Mouse (Mus musculus) thymus, adult 18-20 months (tissue): ENCODE data around the gene Cdc42bpb.

ENCODE experiments used
- DNase-seq, 2 experiments: peaks; one replicate each; pipeline ENCODE4 v3.0.0; 2022; ENCODE audit warnings: mixed read lengths in 2 of 2

The Cdc42bpb gene

DNA sequence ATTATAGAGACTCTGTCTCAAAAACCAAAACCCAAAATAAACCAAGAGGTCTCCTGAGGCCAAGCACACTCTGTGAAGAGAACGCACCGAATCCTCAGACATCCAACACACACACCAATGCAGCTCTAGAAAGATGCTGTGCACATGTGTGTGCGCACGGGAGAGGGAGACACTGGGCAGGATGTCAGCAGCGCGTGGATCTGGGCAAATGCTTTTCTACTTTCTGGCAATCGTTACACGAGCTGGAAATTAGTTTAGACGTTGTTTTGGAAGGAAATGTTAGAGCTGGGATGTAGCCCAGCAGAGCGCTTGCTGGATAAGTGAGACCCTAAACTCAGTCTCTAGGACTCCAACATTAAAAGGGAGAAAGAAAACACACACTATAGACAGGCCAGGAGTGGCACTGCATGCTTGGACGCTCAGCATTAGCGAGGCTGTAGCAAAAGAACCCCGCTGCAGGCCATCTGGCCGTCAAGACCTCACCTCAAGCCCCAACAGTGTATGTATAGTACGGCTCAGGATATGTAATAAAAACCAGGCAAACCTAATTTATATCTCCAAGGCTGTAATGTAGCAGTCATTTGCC, 44.4 kb downstream of the Cdc42bpb start:
- DNase-seq: no peak

DNA sequence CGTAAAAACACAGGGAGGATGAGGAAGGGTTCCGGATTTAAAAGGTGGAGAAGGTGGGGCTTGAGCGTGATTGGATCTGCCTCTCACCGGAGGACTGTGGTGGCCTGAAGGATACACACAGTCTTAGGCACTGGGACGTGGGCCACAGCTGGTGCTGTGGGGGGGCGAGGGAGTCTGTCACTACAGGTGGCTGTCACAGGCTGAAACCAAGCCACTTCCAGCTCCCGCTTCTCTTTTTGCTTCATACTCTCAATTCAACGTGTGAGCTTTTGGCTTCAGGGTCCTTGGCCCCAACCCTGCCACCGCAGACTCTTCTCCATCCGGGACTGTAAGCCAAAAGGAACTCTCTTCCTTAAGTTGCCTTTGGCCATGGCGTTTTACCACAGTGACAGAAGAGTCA, 45.1 kb downstream of the Cdc42bpb start:
- DNase-seq: no peak

DNA sequence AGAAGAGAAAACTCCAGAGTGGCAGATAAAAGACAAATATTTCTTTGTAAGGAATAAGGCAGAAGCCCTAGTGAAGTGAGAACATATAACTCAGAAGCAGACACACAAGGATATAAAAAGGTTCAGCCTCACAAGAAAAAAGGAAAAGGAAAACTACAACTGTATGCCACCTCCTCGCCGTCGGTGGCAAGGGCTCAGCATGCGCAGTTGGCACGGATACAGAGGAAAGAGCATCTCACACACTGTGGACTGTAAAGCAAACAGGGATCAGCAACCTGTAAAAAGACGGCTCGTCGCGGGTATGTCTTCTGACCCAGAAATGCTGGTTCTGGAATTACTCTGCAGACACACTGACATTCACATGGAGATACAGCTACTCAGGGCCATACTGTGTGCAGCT, 45.9 kb downstream of the Cdc42bpb start:
- no peak for DNase-seq

DNA sequence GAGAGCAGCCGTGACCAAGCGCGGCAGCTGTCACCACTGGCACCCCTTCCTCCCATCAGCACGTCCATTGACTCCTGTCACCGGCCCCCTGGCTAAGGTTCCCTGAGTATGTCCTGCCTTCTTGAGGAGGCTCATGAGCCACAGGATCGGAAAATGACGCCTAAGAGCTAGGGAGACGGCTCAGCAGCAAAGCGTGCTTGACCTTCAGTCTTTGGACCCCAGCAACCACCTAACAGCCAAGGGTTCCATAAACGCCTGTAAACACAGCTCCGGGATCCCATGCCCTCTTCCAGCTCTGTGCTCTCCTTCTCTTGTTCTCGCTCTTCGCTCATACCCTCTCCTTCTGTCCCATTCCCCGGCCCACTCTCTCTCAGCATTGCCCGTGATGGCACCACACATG, 48.2 kb downstream of the Cdc42bpb start:
- no peak for DNase-seq

DNA sequence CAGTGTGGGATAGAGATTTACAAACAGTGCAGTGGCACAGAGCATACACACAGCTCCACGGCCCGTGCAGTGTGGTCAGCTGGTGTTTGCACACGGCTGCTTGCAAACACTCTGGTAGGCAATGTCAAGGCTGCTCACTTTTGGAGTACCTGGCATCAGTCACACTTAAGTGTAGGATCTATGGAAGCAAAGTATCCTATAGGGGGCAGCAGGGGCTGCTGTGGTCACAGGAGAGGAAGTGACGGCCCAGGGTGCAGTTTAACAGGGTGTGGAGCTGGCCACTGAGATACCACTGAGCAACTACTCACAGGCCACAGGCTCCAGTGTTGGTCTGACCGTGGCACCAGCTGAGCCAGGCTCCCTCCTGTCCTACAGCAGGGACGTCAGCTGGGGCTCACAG, 49.2 kb downstream of the Cdc42bpb start:
- no peak for DNase-seq

DNA sequence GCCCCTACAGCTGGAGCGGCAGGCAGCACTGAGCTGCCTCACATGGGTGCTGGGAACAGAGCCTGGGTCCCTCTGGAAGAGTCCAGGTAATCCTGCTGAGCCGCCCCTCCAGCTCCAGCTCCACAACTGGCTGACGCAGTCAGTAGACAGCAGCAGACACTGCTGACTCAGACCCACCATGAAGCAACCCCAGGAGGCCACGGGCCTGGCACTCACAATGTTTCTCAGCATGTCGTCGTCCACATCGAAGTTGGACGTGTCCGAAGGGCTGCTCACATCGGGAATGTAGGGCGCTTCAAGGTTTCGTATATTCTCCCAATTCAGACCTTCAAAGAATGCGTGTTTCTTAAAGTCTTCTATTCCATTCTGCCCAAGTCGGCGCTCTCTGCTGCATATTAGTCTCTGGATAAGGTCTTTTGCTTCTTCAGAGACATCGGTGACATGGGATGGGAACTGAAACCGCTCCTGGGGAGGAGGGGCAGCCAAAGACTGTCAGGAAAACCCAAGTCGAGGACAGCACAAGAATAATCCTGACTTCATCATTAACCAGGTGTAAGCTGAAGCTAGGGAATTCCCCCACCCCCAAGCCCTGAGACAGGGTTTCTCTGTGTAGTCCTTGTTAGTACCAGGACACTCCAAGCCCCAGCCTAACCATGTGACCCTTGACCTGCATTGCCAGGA, 51.6 kb downstream of the Cdc42bpb start:
- DNase-seq: no peak

DNA sequence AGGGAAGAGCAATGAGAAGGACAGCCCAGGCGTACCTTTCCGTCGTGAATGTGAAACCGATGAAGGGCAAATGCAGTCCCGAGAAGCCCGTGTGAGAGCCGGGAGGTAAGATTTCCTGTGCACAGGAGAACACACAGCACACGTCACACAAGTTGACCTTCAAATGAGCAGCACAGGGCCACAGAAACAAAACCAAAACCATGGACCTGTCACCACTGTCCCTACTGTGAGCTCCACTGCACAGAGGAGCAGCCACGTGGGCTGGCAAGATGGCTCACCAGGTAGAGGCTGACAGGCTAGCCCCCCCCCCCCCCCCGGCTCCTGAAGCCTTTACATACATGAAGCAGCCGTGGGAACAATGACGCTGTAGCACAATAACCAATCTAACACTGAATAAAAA, 52.6 kb downstream of the Cdc42bpb start:
- no peak for DNase-seq

DNA sequence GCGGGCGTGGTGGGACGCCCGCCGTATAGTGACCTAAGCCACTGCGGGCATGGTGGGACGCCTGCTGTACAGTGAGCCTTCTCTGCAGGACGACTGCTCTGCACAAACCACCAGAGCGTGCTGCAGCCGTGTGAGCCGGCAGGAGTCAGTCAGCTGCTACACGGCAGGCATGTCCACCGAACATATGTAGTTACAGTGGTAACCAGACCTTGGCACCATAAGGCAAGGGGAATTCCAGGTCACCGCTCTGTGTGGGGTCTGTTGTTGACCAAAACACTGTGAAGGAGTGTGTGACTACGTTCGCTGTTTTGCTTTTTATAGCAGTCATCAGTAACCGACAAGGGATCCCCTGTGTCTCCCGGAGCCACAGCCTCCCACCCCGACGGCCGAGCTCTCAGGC, 53.0 kb downstream of the Cdc42bpb start:
- no peak for DNase-seq

DNA sequence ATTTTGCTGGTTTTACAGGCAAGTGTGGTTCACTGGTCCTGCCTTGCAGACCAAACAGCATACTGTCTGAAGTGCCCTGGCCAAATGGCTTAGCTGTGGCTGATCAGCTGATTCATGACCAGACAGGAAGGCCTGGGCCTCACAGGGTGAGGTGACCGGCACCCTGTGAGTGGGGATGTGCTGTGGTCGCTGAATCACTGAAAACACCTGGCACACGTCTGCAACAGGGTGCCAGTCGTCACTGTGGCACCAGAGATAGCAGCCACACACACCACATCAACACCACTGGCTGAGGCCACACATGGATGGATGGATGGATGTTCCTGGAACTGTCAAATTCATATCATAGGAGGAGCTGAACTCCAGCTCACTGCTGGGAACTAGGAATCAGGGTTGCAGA, 54.1 kb downstream of the Cdc42bpb start:
- no peak for DNase-seq

DNA sequence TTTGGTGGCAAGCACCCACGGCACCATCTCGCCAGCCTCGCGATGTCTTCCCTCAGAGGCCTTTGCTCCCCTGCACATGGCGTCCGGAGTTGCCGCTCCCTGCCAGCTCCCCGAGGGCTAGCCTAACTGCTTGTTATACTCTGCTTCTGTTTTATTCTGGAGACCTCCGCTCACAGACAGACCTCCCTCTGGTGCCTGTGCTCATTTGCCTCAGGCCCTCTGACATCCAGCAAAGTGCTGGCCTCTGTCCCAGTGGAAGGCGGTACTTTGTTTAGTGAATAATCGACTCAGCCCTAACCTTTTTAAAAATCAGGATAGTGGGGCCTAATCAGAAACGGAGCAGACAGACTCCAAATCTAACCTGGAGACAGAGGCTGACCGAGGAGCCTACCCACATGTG, 55.7 kb downstream of the Cdc42bpb start:
- no peak for DNase-seq

DNA sequence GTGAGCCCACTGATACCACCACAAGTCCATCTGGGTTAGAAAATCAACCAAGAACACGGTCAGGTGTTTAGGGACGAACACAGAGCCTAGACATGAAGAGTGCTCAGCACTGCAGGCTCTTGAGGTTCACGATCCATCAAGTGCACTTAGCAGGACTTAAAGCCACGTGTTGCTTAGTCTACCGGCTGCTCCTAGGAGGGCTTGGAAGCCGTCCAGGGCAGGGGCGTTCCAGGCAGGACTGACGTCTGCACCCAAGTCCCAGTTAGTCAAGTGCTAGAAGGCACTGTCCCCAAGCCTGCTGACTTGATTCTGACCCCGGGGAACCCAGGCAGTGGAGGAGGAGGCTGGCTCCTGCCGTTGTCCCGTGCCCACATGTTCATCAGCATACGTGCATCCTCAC, 57.0 kb downstream of the Cdc42bpb start:
- no peak for DNase-seq

DNA sequence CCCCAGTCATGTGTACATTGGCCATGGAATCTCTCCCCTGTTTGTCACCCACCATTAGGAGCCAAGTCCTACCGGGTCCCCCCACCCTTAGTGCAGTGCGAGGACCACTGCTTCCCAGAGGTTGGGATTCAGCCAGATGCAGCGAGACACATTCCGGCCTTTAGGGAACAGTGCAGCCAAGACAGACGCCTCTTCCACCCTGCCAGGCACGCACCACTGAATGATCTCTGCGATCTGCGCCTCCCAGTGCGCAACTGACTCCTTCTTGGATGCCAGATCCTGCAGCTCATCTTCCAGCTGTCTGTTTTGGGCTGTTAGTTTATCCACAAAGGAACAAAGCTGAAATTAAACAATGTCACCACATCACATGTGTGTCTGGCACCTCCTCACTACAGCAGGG, 59.8 kb downstream of the Cdc42bpb start:
- no peak for DNase-seq

DNA sequence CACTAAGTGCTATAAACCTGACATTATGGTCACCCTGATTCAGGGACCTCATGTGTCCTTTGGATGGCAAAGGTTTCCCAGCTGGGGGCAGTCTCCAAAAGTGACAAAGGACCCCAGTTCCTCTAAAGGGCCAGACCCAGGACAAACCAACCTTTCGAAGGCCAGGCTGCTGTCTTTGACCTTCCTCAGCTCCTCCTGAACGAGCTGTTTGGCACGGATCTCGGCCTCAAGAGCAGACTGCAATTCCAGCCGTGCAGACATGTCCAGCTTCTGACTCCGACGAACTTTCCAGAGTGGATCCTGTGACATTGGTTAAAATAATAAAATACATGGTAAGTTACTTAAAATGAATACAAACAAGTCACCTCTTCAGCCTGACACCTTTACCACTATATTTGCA, 63.2 kb downstream of the Cdc42bpb start:
- no peak for DNase-seq

DNA sequence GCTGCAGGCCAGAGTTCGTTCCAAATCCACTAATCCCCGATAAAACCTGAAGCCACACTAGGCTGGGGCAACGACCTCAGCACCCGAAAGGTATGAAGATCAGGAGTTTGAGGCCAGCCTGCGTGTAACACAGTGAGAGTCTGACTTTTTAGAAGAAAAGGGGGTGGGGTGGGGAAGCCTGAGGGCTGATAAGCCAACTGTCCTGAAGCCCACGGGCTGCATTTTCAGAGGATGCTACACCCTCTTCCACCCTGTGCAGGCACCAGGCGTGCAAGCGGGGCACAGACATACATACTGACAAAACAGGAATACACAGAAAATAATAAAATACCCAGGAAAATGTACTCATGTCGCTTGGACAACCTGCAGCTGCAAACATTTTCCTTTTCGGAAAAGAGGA, 65.7 kb downstream of the Cdc42bpb start:
- DNase-seq: no peak

DNA sequence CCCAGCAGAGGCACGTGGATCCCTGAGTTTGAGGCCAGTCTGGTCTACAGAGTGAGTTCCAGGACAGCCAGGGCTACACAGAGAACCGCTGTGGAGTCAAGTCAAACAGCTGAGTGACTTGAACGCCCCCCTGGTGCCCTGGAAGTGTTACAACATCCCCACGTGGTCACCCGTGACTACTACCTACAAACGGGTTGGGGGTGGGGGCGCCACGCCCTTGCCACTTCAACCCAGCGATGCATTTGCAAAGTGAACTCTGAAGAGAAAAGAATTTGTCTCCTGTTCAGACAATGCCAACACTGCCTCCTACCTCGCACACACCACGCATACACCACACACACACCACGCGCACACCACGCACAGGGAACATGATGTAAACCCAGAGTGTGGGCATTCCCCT, 67.6 kb downstream of the Cdc42bpb start:
- no peak for DNase-seq

DNA sequence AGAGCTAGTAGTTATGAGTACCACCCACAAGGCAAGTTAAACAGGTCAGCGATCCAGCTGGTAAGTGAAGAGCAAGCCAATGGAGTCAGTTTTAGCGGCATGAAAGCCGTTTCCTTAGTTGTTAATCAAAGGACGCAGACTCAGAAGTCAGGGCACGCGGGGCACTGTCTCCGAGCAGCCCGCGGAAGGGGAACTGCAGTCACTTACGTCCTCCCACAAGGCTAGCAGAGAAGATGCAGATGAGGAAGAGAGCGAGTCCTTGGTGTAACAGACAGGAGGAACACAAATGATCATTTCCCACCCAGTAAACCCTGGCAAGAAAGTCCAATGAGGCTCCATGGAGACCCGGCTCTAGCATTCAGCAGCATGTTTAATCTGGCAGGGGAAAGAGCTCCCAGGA, 68.3 kb downstream of the Cdc42bpb start:
- DNase-seq: no peak

DNA sequence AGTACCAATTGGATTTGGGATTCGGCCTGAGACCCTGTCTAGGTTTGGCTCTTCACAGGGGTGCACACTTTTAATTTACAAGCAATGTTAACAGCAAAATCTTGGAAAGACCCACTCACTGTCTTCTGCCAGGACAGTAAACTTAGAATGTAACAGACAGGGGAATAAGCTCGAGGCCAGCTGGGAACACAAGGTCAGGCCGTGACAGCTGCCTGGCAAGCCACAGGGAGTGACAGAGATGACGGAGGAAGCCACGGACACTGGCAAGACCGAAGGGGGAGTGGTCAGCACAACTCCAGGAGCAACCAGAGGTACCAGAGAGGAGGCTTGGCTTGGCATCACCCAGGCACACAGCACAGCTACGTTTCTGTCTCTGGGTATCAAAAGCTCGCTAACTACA, 70.7 kb downstream of the Cdc42bpb start:
- DNase-seq: no peak

DNA sequence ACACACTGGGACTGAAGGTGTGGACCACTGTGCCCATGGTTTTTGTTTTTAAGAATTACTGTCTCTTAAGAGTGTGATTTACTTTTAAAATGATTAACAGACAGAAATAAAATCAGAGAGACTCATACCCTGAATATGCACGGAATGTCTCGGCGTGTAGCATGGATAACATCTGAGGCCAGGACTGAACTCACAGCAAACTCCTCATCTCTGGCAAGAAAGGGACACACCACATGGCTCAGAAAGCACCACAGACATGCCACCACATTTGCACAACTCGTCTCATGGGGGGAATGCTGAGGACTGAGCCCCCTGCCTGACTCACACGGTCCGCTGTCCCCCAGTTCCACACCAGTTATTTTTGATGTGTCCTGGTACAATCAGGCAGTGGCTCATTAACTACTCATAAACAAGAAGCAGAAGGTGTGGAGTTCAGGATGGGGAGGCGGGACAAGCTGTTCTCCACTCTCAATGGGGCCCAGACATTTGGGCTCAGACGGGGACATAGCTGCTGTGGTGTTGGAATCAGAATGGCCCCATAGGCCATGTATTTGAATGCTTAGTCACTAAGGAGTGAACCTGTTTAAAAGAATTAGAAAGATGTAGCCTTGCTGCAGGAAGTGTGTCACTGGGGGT, 73.7 kb downstream of the Cdc42bpb start:
- no peak for DNase-seq

DNA sequence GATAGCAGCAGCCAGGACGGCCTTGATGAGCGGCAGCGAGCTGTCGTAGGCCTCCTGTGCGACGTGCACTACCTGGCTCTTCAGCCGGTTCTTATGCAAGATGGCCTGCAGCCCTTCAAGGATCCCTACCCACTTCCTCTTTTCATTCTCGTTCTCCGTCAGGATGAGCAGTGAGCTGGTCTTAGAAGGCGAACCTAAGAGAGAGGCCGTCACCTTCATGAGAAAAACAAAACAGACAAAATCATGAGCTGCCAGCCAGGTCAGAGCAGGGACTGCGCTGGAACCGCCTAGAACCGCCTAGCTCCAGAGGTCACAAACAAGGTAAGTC, 75.5 kb downstream of the Cdc42bpb start:
- DNase-seq: no peak

DNA sequence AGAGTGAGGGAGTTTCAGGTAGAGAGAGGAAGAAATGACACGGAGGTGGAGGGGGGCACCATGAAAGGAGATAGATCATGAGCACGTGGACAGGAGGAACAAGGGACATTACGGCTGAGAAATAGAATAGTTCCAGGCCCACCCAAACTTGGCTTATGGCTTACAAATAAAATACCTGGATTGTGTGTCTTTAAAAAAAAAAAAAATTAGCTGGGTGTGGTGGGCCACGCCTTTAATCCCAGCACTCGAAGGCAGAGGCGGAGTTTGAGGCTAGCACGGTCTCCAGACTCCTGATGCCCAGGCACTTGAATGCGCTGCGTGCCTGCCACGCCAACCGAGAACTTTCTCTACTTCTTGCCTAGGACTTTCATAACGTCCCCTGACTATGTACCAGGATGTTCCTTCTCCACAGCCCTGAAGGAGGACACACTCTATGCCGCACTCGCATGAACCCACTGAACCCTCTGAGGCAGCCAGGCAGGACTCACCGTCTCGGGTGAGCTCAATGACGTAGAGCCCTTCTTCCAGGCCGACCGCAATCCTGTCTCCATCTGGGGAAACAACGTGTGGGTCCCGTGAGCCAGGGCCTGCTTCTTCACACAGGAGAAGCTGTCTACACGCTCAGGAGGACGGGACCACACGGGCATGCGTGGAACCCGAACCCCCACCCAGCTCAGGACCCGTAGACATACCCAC, 76.0 kb downstream of the Cdc42bpb start:
- no peak for DNase-seq

DNA sequence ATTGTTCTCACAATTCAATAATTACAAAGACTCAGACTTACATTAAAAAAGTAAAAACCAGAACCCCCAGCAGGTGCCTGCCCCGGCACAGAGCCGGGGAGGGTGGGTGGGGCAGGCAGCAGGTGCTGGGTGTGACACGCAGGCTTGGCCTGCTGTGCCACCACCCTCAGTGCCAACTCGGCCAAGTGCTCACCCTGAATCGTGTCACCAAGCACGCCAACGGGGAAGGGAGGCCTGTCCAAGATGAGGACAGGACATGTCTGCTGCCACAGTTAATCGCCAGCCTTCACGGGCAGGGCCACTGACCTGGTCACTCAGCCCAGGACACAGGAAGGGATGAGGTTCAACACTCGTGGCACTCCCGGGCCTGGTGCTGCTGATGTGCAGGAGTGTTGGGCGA, 84.5 kb downstream of the Cdc42bpb start:
- DNase-seq: no peak

DNA sequence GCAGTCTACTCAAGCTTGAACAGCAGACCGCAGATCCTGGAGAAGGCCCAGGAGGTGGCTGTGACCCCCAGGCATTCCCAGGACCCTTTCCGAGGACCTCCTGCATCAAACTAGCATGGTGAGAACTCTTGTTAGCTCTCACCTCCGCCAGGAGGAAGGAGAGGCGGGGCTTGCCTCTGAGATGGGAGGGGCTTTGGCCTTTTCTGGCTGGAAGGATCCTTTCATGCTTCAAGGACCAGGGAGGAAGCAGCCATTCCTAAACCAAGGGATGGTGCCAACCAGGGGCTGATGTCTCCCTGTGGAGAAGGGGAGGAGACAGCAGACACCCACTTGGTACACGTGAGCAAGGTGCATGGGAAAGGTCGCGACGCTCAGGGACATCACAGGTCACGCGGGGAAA, 93.0 kb downstream of the Cdc42bpb start:
- DNase-seq: no peak

DNA sequence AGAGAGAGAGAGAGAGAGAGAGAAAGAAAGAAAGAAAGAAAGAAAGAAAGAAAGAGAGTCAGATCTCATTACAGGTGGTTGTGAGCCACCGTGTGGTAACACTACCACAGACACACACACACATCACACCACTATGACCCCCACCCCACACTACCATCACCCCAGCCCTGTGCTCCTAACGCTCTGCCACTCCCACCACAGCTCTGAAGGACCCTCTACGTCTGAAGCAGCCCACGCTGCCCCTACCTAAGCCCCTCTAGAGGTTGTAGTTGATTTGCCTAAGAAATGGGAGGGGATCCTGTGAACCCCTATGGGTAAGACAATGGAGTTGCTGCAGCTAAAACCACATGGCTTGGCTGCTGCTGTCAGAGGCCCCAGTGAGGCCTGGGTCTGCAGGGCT, 93.9 kb downstream of the Cdc42bpb start:
- DNase-seq: no peak

DNA sequence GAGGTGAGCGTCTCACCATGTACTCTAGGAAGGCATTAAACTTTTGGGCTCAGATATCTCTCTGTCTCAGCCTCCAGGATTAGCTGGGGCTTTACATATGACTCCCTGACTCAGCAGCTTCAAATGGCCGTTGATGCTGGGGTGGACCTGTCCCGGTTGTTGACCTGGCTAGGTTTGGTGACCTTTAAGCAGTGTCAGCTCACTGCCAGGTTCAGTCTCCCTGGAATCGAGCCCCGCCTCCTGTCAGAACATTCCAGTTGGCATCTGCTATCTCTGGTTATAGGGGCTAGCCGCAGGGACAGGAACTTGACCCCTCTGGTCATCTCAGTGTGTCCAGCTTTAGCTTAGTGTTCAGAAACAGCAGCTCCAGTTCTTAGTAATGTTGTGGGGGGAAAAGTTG, 101.1 kb downstream of the Cdc42bpb start:
- DNase-seq: no peak
